ENCODE assay signal across 29 mouse cellular contexts in genomic region chr17:71332298-71332697, GRCm38 (mm10). TPM values are rescaled to one million over a fixed set of nuclear protein-coding genes. Genes with fewer than 3 reads are reported as not detected.
DNase-seq lines count a peak whose midpoint lies in the region; ATAC-seq and TF ChIP-seq lines count a peak whose summit lies in the region.
"Had no signal": no experiment of that assay in that cellular context is flagged by ENCODE, and none has a peak within 500 bp of the region (broad histone marks: within the 10 kb centered on the region; RNA-seq: fewer than 3 reads in every experiment).

No protein-coding gene starts in this region.

- H3K36me3 ChIP-seq in heart, embryonic 10.5 days, result no peaks in the 10 kb centered on the region
- H3K36me3 ChIP-seq in heart, embryonic 15.5 days, result no peaks in the 10 kb centered on the region
- no peaks in the 10 kb centered on the region for H3K36me3 ChIP-seq in heart, adult 2 months (ENCODE audit: control insufficient read depth, insufficient read depth, low read length)
- H3K36me3 ChIP-seq in kidney, embryonic 15.5 days, result no peaks in the 10 kb centered on the region
- no peaks in the 10 kb centered on the region for H3K36me3 ChIP-seq in kidney, adult 2 months (ENCODE audit: control insufficient read depth, insufficient read depth, low read length)
- H3K36me3 ChIP-seq in lung, embryonic 15.5 days, result no peaks in the 10 kb centered on the region
- H3K36me3 ChIP-seq: embryonic facial prominence, embryonic 10.5 days; embryonic facial prominence, embryonic 15.5 days; forebrain, embryonic 12.5 days; G1E; intestine, embryonic 15.5 days; limb, embryonic 15.5 days; liver, embryonic 13.5 days; midbrain, embryonic 12.5 days; neural tube, embryonic 13.5 days had no signal

- H3K4me1 ChIP-seq in heart, embryonic 10.5 days, result peaks cover 11% of the 10 kb centered on the region
- 0 out of 2 replicates have a peak, but pooled peaks cover 7% of the 10 kb centered on the region for H3K4me1 ChIP-seq in heart, embryonic 15.5 days (replicated peaks)
- no peaks in the 10 kb centered on the region for H3K4me1 ChIP-seq in heart, adult 2 months (ENCODE audit: control insufficient read depth, insufficient read depth, low read length)
- H3K4me1 ChIP-seq in kidney, embryonic 15.5 days, result peaks cover 9% of the 10 kb centered on the region
- 0 out of 2 replicates have a peak, but pooled peaks cover 3% of the 10 kb centered on the region for H3K4me1 ChIP-seq in kidney, adult 2 months (ENCODE audit: control insufficient read depth, insufficient read depth, low read length)
- no peaks in the 10 kb centered on the region for H3K4me1 ChIP-seq in lung, embryonic 15.5 days
- H3K4me1 ChIP-seq: embryonic facial prominence, embryonic 10.5 days; embryonic facial prominence, embryonic 15.5 days; forebrain, embryonic 12.5 days; intestine, embryonic 15.5 days; limb, embryonic 15.5 days; liver, embryonic 13.5 days; midbrain, embryonic 12.5 days; neural tube, embryonic 13.5 days had no signal

- H3K79me2 ChIP-seq in heart, adult 2 months (replicated peaks; ENCODE audit: control insufficient read depth, insufficient read depth, low read length), result no peaks in the 10 kb centered on the region

- intact Hi-C loops in heart, adult 2 months (cut with DNase I), result no loop called here

- H3K4me2 ChIP-seq in heart, embryonic 15.5 days, result peak overlapping the region; percentile 39
- peak overlapping the region; percentile 34 for H3K4me2 ChIP-seq in kidney, embryonic 15.5 days
- 0 out of 2 replicates have a peak overlapping the region, but pooled peaks have one; percentile 13 for H3K4me2 ChIP-seq in lung, embryonic 15.5 days
- H3K4me2 ChIP-seq: embryonic facial prominence, embryonic 15.5 days; forebrain, embryonic 12.5 days; intestine, embryonic 15.5 days; limb, embryonic 15.5 days; liver, embryonic 13.5 days; midbrain, embryonic 12.5 days; neural tube, embryonic 13.5 days had no signal

- no peak for TF ChIP-seq EP300 in heart, adult 2 months (IDR thresholded peaks at IDR 0.05; ENCODE audit: insufficient read depth, low read depth, low read length)

- WGBS in heart, embryonic 10.5 days, result 32% methylated on average over 15 of the region's 15 CpGs
- 22% methylated on average over 15 of the region's 15 CpGs for WGBS in heart, embryonic 15.5 days
- WGBS in heart, adult 2 months, result 18% methylated on average over 15 of the region's 15 CpGs
- 27% methylated on average over 15 of the region's 15 CpGs for WGBS in kidney, embryonic 15.5 days
- WGBS in kidney, adult 2 months, result 24% methylated on average over 15 of the region's 15 CpGs
- WGBS in lung, embryonic 15.5 days, result 30% methylated on average over 15 of the region's 15 CpGs

- H3K9me3 ChIP-seq in heart, embryonic 10.5 days, result no peaks in the 10 kb centered on the region
- H3K9me3 ChIP-seq in heart, embryonic 15.5 days (replicated peaks), result no peaks in the 10 kb centered on the region
- H3K9me3 ChIP-seq in kidney, embryonic 15.5 days (replicated peaks), result no peaks in the 10 kb centered on the region
- no peaks in the 10 kb centered on the region for H3K9me3 ChIP-seq in lung, embryonic 15.5 days
- H3K9me3 ChIP-seq: embryonic facial prominence, embryonic 10.5 days; embryonic facial prominence, embryonic 15.5 days; forebrain, embryonic 12.5 days; G1E; intestine, embryonic 15.5 days; limb, embryonic 15.5 days; liver, embryonic 13.5 days; midbrain, embryonic 12.5 days; neural tube, embryonic 13.5 days had no signal

- DNase-seq in heart, embryonic 10.5 days (ENCODE audit: low spot score), result no peak
- no peak for DNase-seq in heart, adult 8-10 months (ENCODE audit: low spot score)
- DNase-seq in heart, adult 2 months, result no peak
- no peak for DNase-seq in kidney, adult 2 months
- DNase-seq in lung, adult 18-20 months, result no peak
- DNase-seq: adrenal gland, postnatal 10 days; cerebellum, adult 8-10 months; cerebellum, postnatal 25 days; forebrain, postnatal 0 days; liver, embryonic 13.5 days; lung, adult 2 months; lung, postnatal 36 days; right cerebral cortex, postnatal 4 days; thymus, adult 2 months; thymus, postnatal 36 days had no signal

- no peaks in the 10 kb centered on the region for H3K27me3 ChIP-seq in heart, embryonic 10.5 days (ENCODE audit: insufficient read depth, poor library complexity, severe bottlenecking)
- H3K27me3 ChIP-seq in heart, embryonic 15.5 days, result no peaks in the 10 kb centered on the region
- H3K27me3 ChIP-seq in heart, adult 2 months (ENCODE audit: control insufficient read depth, insufficient read depth, low read length), result no peaks in the 10 kb centered on the region
- H3K27me3 ChIP-seq in kidney, embryonic 15.5 days, result no peaks in the 10 kb centered on the region
- H3K27me3 ChIP-seq in kidney, adult 2 months (replicated peaks; ENCODE audit: control insufficient read depth, insufficient read depth, low read length), result no peaks in the 10 kb centered on the region
- no peaks in the 10 kb centered on the region for H3K27me3 ChIP-seq in lung, embryonic 15.5 days
- H3K27me3 ChIP-seq: embryonic facial prominence, embryonic 15.5 days; forebrain, embryonic 12.5 days; intestine, embryonic 15.5 days; limb, embryonic 15.5 days; midbrain, embryonic 12.5 days; neural tube, embryonic 13.5 days; Patski had no signal

- no peak overlapping the region for H3K9ac ChIP-seq in heart, embryonic 15.5 days
- H3K9ac ChIP-seq in heart, adult 2 months (ENCODE audit: low read depth, low read length), result no peak overlapping the region
- no peak overlapping the region for H3K9ac ChIP-seq in kidney, embryonic 15.5 days
- H3K9ac ChIP-seq in lung, embryonic 15.5 days, result no peak overlapping the region
- H3K9ac ChIP-seq: embryonic facial prominence, embryonic 15.5 days; forebrain, embryonic 12.5 days; forebrain, postnatal 0 days; intestine, embryonic 15.5 days; limb, embryonic 15.5 days; liver, embryonic 13.5 days; midbrain, embryonic 12.5 days; neural tube, embryonic 13.5 days had no signal

- peak overlapping the region; percentile 22 for H3K4me3 ChIP-seq in heart, embryonic 10.5 days
- peak overlapping the region; percentile 10; the same call in 1 of the 2 replicates for H3K4me3 ChIP-seq in heart, embryonic 15.5 days
- H3K4me3 ChIP-seq in heart, adult 2 months, result no peak overlapping the region
- H3K4me3 ChIP-seq in kidney, embryonic 15.5 days (replicated peaks), result no peak overlapping the region
- no peak overlapping the region for H3K4me3 ChIP-seq in kidney, adult 2 months (ENCODE audit: insufficient read depth, low read depth, low read length)
- no peak overlapping the region for H3K4me3 ChIP-seq in lung, embryonic 15.5 days
- H3K4me3 ChIP-seq: embryonic facial prominence, embryonic 10.5 days; embryonic facial prominence, embryonic 15.5 days; forebrain, embryonic 12.5 days; intestine, embryonic 15.5 days; limb, embryonic 15.5 days; liver, embryonic 13.5 days; midbrain, embryonic 12.5 days; neural tube, embryonic 13.5 days had no signal

- no peak for TF ChIP-seq CTCF in heart, adult 2 months (IDR thresholded peaks at IDR 0.05)
- no peak for TF ChIP-seq CTCF in kidney, adult 2 months (conservative IDR thresholded peaks at IDR 0.05; ENCODE audit: insufficient read depth, insufficient read length, low read depth, low read length)

- TF ChIP-seq POLR2A in heart, adult 2 months (IDR thresholded peaks at IDR 0.05; ENCODE audit: insufficient read depth, low read depth, low read length), result no peak
- no peak for TF ChIP-seq POLR2A in kidney, adult 2 months (IDR thresholded peaks at IDR 0.05; ENCODE audit: low read depth, low read length)

- ATAC-seq in heart, embryonic 15.5 days (replicated peaks; ENCODE audit: insufficient number of reproducible peaks, insufficient read depth, low FRiP score, low read depth), result peak; percentile 53; the same call in 1 of the 2 replicates
- 0 out of 2 replicates have a peak, but pooled peaks have one; percentile 67 for ATAC-seq in kidney, embryonic 15.5 days (replicated peaks; ENCODE audit: low FRiP score)
- ATAC-seq in lung, embryonic 15.5 days (ENCODE audit: borderline replicate concordance, extremely low read depth, low FRiP score, low TSS enrichment), result no peak
- ATAC-seq: forebrain, postnatal 0 days; hindbrain, embryonic 16.5 days; intestine, embryonic 15.5 days; Patski had no signal

- H3K27ac ChIP-seq in heart, embryonic 10.5 days, result peak overlapping the region; percentile 43
- no peak overlapping the region for H3K27ac ChIP-seq in heart, embryonic 15.5 days
- no peak overlapping the region for H3K27ac ChIP-seq in heart, adult 2 months
- H3K27ac ChIP-seq in kidney, embryonic 15.5 days, result no peak overlapping the region
- no peak overlapping the region for H3K27ac ChIP-seq in kidney, adult 2 months (ENCODE audit: insufficient read depth, low read depth, low read length)
- no peak overlapping the region for H3K27ac ChIP-seq in lung, embryonic 15.5 days
- H3K27ac ChIP-seq: embryonic facial prominence, embryonic 10.5 days; embryonic facial prominence, embryonic 15.5 days; forebrain, embryonic 12.5 days; intestine, embryonic 15.5 days; limb, embryonic 15.5 days; liver, embryonic 13.5 days; midbrain, embryonic 12.5 days; neural tube, embryonic 13.5 days; stomach, postnatal 0 days had no signal

RNA-seq across cellular contexts. Expression of gene Emilin2, which starts 20.5 kb away (rescaled TPM):
- 66.9 and 119 TPM in 2 replicates for polyA plus RNA-seq in heart, embryonic 10.5 days (2016; fragmentation: Nextera tagmentation; extraction: Ambion mirVana)
- total RNA-seq in heart, adult 8-10 months (2022), result 10 to 100 TPM; 25.3 to 46.2 (median 41.1) TPM
- polyA plus RNA-seq in heart, embryonic 15.5 days (2015; fragmentation: Nextera tagmentation; extraction: Ambion mirVana), result 35.4 and 39.8 TPM in 2 replicates
- 10 to 100 TPM; 43.3 to 43.5 TPM for total RNA-seq in heart, adult 2 months (2021)
- polyA plus RNA-seq in heart, adult 2 months (2012; rRNA removed), result 37.2 and 39.3 TPM in 2 replicates
- 3.6 and 4.8 TPM in 2 replicates for polyA plus RNA-seq in kidney, embryonic 15.5 days (2015; fragmentation: Nextera tagmentation; extraction: Ambion mirVana)
- polyA plus RNA-seq in kidney, adult 2 months (2012; rRNA removed), result 2.6 and 2.7 TPM in 2 replicates
- polyA plus RNA-seq in lung, embryonic 15.5 days (2015; fragmentation: Nextera tagmentation; extraction: Ambion mirVana), result 6.2 and 6.9 TPM in 2 replicates

Comparison
In these comparisons a context has a peak if more than half of its experiments do, and no peak if none do; other contexts are left out.
1. H3K4me3 ChIP-seq: peak in heart, embryonic 10.5 days (single experiment) and heart, embryonic 15.5 days (single experiment); none in heart, adult 2 months (single experiment), kidney, embryonic 15.5 days (single experiment), kidney, adult 2 months (single experiment) and lung, embryonic 15.5 days (single experiment).
2. Peak in every context shown above with its lines, with median percentiles within 50 percentile points of each other: H3K4me2 ChIP-seq.